Mouse (Mus musculus) heart, postnatal 36 days (tissue): ENCODE data around the gene Coa7. TPM values are rescaled to one million over a fixed set of nuclear protein-coding genes. Genes with fewer than 3 reads are reported as not detected.
"Not testable (repeated sequence)": the region's sequence is repeated elsewhere in the genome, so short reads cannot be mapped to it uniquely, and the experiment has no call there.

Source experiments
- DNase-seq, 2 experiments: peaks; one replicate each; pipeline ENCODE4 v3.0.0; 2021 to 2022
- intact Hi-C: fragments of 180-260 bp; cut with DNase I; formaldehyde crosslinking; loops from one replicate; pipeline ENCODE4 v1.15.1; 2025
- total RNA-seq, 2 experiments: library from RNA; stranded (reverse); gene quantifications; 2 replicates each; pipeline ENCODE4 v1.2.3; 2021

Gene Coa7
- total RNA-seq, 2 experiments from 2014 or later: 31.8 to 38.1 TPM

GRCm38 (mm10) chr4:108338321-108338733 is 10.4 kb downstream of the Coa7 start:
- intact Hi-C loops: loop anchor here (2.0 to 5.0 kb wide), 2 partner anchors 122 to 239 kb away; partner anchors contain the start of genes Orc1 and Prpf38a
- DNase-seq: no peak

- intact Hi-C loops: loop anchor here (1.0 to 5.0 kb wide), 3 partner anchors 122 to 238 kb away; partner anchors contain the start of genes Orc1 and Prpf38a
- no peak for DNase-seq
These were observed 10.9 kb downstream of the Coa7 start for GRCm38 (mm10) chr4:108338811-108339210.

- intact Hi-C loops: loop anchor here (1.0 to 5.0 kb wide), 3 partner anchors 122 to 238 kb away; partner anchors contain the start of genes Orc1 and Prpf38a
- peak; percentile 62 to 69 for DNase-seq
These were observed 11.3 kb downstream of the Coa7 start for GRCm38 (mm10) chr4:108339277-108339690.

- intact Hi-C loops: loop anchor here (5.0 kb wide), 1 partner anchor 63 kb away; the partner anchor contains the start of gene Gpx7
- no peak for DNase-seq
These were observed 16.7 kb downstream of the Coa7 start for GRCm38 (mm10) chr4:108344631-108345083.

- intact Hi-C loops: no loop called here
- DNase-seq: no peak
These were observed 17.9 kb downstream of the Coa7 start for GRCm38 (mm10) chr4:108345826-108346225.

GRCm38 (mm10) chr4:108347111-108347510 is 19.2 kb downstream of the Coa7 start:
- intact Hi-C loops: no loop called here
- DNase-seq: no peak

- intact Hi-C loops: loop anchor here (2.0 kb wide), 1 partner anchor 38 kb away; no protein-coding TSS in a partner anchor
These were observed 20.4 kb downstream of the Coa7 start for GRCm38 (mm10) chr4:108348256-108348875.

GRCm38 (mm10) chr4:108349064-108349463 is 21.1 kb downstream of the Coa7 start:
- intact Hi-C loops: loop anchor here (2.0 kb wide), 1 partner anchor 38 kb away; no protein-coding TSS in a partner anchor
- no peak for DNase-seq

More at GRCm38 (mm10) chr4:108348256-108348875, 20.4 kb downstream of the Coa7 start:
- DNase-seq: no peak

GRCm38 (mm10) chr4:108349836-108350547 is 22.1 kb downstream of the Coa7 start:
- intact Hi-C loops: loop anchor here (2.0 kb wide), 1 partner anchor 37 kb away; no protein-coding TSS in a partner anchor
- DNase-seq: no peak

GRCm38 (mm10) chr4:108350819-108351218 is 22.9 kb downstream of the Coa7 start:
- intact Hi-C loops: no loop called here
- peak; percentile 38 to 56 for DNase-seq

- DNase-seq, intact Hi-C loops: not testable (repeated sequence)
These were observed 25.7 kb downstream of the Coa7 start for GRCm38 (mm10) chr4:108353591-108353990.

- DNase-seq: no peak
- intact Hi-C loops: no loop called here
These were observed 29.5 kb downstream of the Coa7 start for GRCm38 (mm10) chr4:108357458-108357857.

GRCm38 (mm10) chr4:108358498-108358897 is 30.6 kb downstream of the Coa7 start:
- no peak for DNase-seq
- intact Hi-C loops: no loop called here

GRCm38 (mm10) chr4:108360136-108361055 is 32.5 kb downstream of the Coa7 start:
- DNase-seq: peak; percentile 52 to 59
- intact Hi-C loops: no loop called here

- no peak for DNase-seq
- intact Hi-C loops: no loop called here
These were observed 34.7 kb downstream of the Coa7 start for GRCm38 (mm10) chr4:108362321-108363261.

GRCm38 (mm10) chr4:108363355-108364110 is 35.6 kb downstream of the Coa7 start:
- DNase-seq: no peak
- intact Hi-C loops: no loop called here

- intact Hi-C loops: no loop called here
- peak in 1 of 2 experiments; percentile 57 for DNase-seq
These were observed 36.2 kb downstream of the Coa7 start for GRCm38 (mm10) chr4:108364111-108364476.

- intact Hi-C loops: no loop called here
- DNase-seq: no peak
These were observed 41.3 kb downstream of the Coa7 start for GRCm38 (mm10) chr4:108369254-108369653.
